Mouse (Mus musculus) olfactory bulb, adult 2 months (tissue): ENCODE data around the gene Fam53b.

Experiments used
- CTCF ChIP-seq: fragments of 200-500 bp; IDR thresholded peaks from 2 replicates; pipeline ENCODE4 v1.5.1; 2012; ENCODE audit warnings: low read depth, mild to moderate bottlenecking, low read length, moderate library complexity; ENCODE audit not compliant: insufficient read depth
- POLR2A ChIP-seq: fragments of 200-500 bp; IDR thresholded peaks from 2 replicates; pipeline ENCODE4 v1.6.1; 2012; ENCODE audit warnings: mild to moderate bottlenecking, low read depth, low read length, moderate library complexity; ENCODE audit not compliant: insufficient read depth

GRCm38 (mm10) chr7:132830955-132831354 is 17.3 kb upstream of the Fam53b start:
- TF ChIP-seq CTCF (no peak), POLR2A (no peak)
